Mouse (Mus musculus): ENCODE measurements around the gene 1110008L16Rik. TPM values are rescaled to one million over a fixed set of nuclear protein-coding genes. Genes with fewer than 3 reads are reported as not detected.

The 1110008L16Rik gene
- polyA plus RNA-seq, 1 experiment from 2014 or later: 30.0 TPM

- Histone ChIP-seq H3K4me2 (replicated peaks; ENCODE audit: low read depth) (no peak overlapping the region), H3K4me1 (replicated peaks; ENCODE audit: control insufficient read depth, insufficient read depth) (no peaks in the 10 kb centered on the region), H3K9ac (ENCODE audit: low read length) (no peak overlapping the region), H3K4me3 (ENCODE audit: low read depth, low read length) (no peak overlapping the region), H3K27me3 (ENCODE audit: control insufficient read depth, insufficient read depth, low read length) (no peaks in the 10 kb centered on the region), H3K36me3 (ENCODE audit: control insufficient read depth, insufficient read depth, low read length) (no peaks in the 10 kb centered on the region), H3K27ac (replicated peaks) (no peak overlapping the region), H3K9me3 (ENCODE audit: control insufficient read depth, low read length) (no peaks in the 10 kb centered on the region)
- DNase-seq (ENCODE audit: low spot score): no peak
- TF ChIP-seq EP300 (optimal IDR thresholded peaks at IDR 0.05) (no peak), CTCF (IDR thresholded peaks at IDR 0.05; ENCODE audit: low read depth) (no peak)
- no peak for ATAC-seq (ENCODE audit: low FRiP score, low TSS enrichment)
- WGBS: 72% methylated on average over 2 of the region's 2 CpGs
Measured at GRCm38 (mm10) chr12:55365083-55365482, 65.7 kb downstream of the 1110008L16Rik start.

- H3K27ac ChIP-seq (replicated peaks): no peak overlapping the region
- no peaks in the 10 kb centered on the region for H3K9me3 ChIP-seq (ENCODE audit: control insufficient read depth, low read length)
- ATAC-seq (ENCODE audit: low FRiP score, low TSS enrichment) (no peak), DNase-seq (ENCODE audit: low spot score) (no peak)
- H3K4me3 ChIP-seq (ENCODE audit: low read depth, low read length): no peak overlapping the region
- H3K27me3 ChIP-seq (ENCODE audit: control insufficient read depth, insufficient read depth, low read length): no peaks in the 10 kb centered on the region
- no peak overlapping the region for H3K4me2 ChIP-seq (replicated peaks; ENCODE audit: low read depth)
- TF ChIP-seq EP300 (optimal IDR thresholded peaks at IDR 0.05) (no peak), CTCF (IDR thresholded peaks at IDR 0.05; ENCODE audit: low read depth) (peak; percentile 67)
- 73% methylated on average over 3 of the region's 3 CpGs for WGBS
- H3K36me3 ChIP-seq (ENCODE audit: control insufficient read depth, insufficient read depth, low read length): no peaks in the 10 kb centered on the region
- no peak overlapping the region for H3K9ac ChIP-seq (ENCODE audit: low read length)
- H3K4me1 ChIP-seq (replicated peaks; ENCODE audit: control insufficient read depth, insufficient read depth): no peaks in the 10 kb centered on the region
Measured at GRCm38 (mm10) chr12:55372424-55373055, 73.2 kb downstream of the 1110008L16Rik start.

- peak; percentile 86 for ATAC-seq (ENCODE audit: low FRiP score, low TSS enrichment)
- WGBS: 72% methylated on average over 16 of the region's 16 CpGs
- H3K27ac ChIP-seq (replicated peaks): peak overlapping the region; percentile 20
Measured at GRCm38 (mm10) chr12:55376956-55377609, 77.7 kb downstream of the 1110008L16Rik start.

GRCm38 (mm10) chr12:55377610-55377980 is 78.2 kb downstream of the 1110008L16Rik start:
- Histone ChIP-seq H3K27ac (replicated peaks) (peak overlapping the region; percentile 20), H3K4me2 (replicated peaks; ENCODE audit: low read depth) (no peak overlapping the region), H3K36me3 (ENCODE audit: control insufficient read depth, insufficient read depth, low read length) (no peaks in the 10 kb centered on the region; the same call in 1 of the 2 replicates), H3K4me3 (ENCODE audit: low read depth, low read length) (no peak overlapping the region), H3K9me3 (ENCODE audit: control insufficient read depth, low read length) (no peaks in the 10 kb centered on the region), H3K27me3 (ENCODE audit: control insufficient read depth, insufficient read depth, low read length) (no peaks in the 10 kb centered on the region), H3K4me1 (replicated peaks; ENCODE audit: control insufficient read depth, insufficient read depth) (no peaks in the 10 kb centered on the region), H3K9ac (ENCODE audit: low read length) (no peak overlapping the region)
- ATAC-seq (ENCODE audit: low FRiP score, low TSS enrichment) (peak; percentile 40), DNase-seq (ENCODE audit: low spot score) (no peak)
- WGBS: 67% methylated on average over 6 of the region's 6 CpGs
- TF ChIP-seq EP300 (optimal IDR thresholded peaks at IDR 0.05): no peak
- TF ChIP-seq CTCF (IDR thresholded peaks at IDR 0.05; ENCODE audit: low read depth): no peak

More at GRCm38 (mm10) chr12:55376956-55377609, 77.7 kb downstream of the 1110008L16Rik start:
- Histone ChIP-seq H3K4me1 (replicated peaks; ENCODE audit: control insufficient read depth, insufficient read depth) (no peaks in the 10 kb centered on the region), H3K9ac (ENCODE audit: low read length) (no peak overlapping the region), H3K36me3 (ENCODE audit: control insufficient read depth, insufficient read depth, low read length) (no peaks in the 10 kb centered on the region; the same call in 1 of the 2 replicates), H3K4me3 (ENCODE audit: low read depth, low read length) (no peak overlapping the region), H3K27me3 (ENCODE audit: control insufficient read depth, insufficient read depth, low read length) (no peaks in the 10 kb centered on the region), H3K4me2 (replicated peaks; ENCODE audit: low read depth) (no peak overlapping the region), H3K9me3 (ENCODE audit: control insufficient read depth, low read length) (no peaks in the 10 kb centered on the region)
- TF ChIP-seq EP300 (optimal IDR thresholded peaks at IDR 0.05) (no peak), CTCF (IDR thresholded peaks at IDR 0.05; ENCODE audit: low read depth) (no peak)
- peak; percentile 53 for DNase-seq (ENCODE audit: low spot score)

- TF ChIP-seq CTCF (IDR thresholded peaks at IDR 0.05; ENCODE audit: low read depth): no peak
- no peak for TF ChIP-seq EP300 (optimal IDR thresholded peaks at IDR 0.05)
- 75% methylated on average over 10 of the region's 10 CpGs for WGBS
- H3K36me3 ChIP-seq (ENCODE audit: control insufficient read depth, insufficient read depth, low read length): no peaks in the 10 kb centered on the region; the same call in 1 of the 2 replicates
Measured at GRCm38 (mm10) chr12:55384023-55384749, 84.8 kb downstream of the 1110008L16Rik start, which contains the start of gene Psma6. Gene Psma6, plus strand, starts transcription at chr12:55384222.

More at GRCm38 (mm10) chr12:55384023-55384749, 84.8 kb downstream of the 1110008L16Rik start, which contains the start of gene Psma6:
- no peaks in the 10 kb centered on the region for H3K9me3 ChIP-seq (ENCODE audit: control insufficient read depth, low read length)
- H3K4me3 ChIP-seq (ENCODE audit: low read depth, low read length): no peak within 1 kb of the TSS
- no peaks in the 10 kb centered on the region for H3K27me3 ChIP-seq (ENCODE audit: control insufficient read depth, insufficient read depth, low read length)
- H3K27ac ChIP-seq (replicated peaks): no peak within 1 kb of the TSS
- no peak within 1 kb of the TSS for H3K9ac ChIP-seq (ENCODE audit: low read length)
- DNase-seq (ENCODE audit: low spot score) (no peak), ATAC-seq (ENCODE audit: low FRiP score, low TSS enrichment) (no peak)
- H3K4me1 ChIP-seq (replicated peaks; ENCODE audit: control insufficient read depth, insufficient read depth): peaks cover 4% of the 10 kb centered on the region; the same call in 1 of the 2 replicates
- no peak within 1 kb of the TSS for H3K4me2 ChIP-seq (replicated peaks; ENCODE audit: low read depth)
